Mouse (Mus musculus) cerebellum, postnatal 25 days (tissue): ENCODE data around the gene Prame.
"Not testable (repeated sequence)": the region's sequence is repeated elsewhere in the genome, so short reads cannot be mapped to it uniquely, and the experiment has no call there.

Experiments used
- DNase-seq, 2 experiments: peaks; one replicate each; pipeline ENCODE4 v3.0.0; 2021; ENCODE audit warnings: mixed read lengths in 2 of 2

Prame gene

GRCm38 (mm10) chrX:135627605-135628004, at the start of gene Prame:
Gene Prame, minus strand, starts transcription at chrX:135627705.
- DNase-seq, result no peak

GRCm38 (mm10) chrX:135652173-135652772, 24.8 kb upstream of the Prame start:
- DNase-seq, result peak in 1 of 2 experiments; percentile 40

- peak; percentile 9 to 38 for DNase-seq
Measured at GRCm38 (mm10) chrX:135601298-135602029, 26.0 kb downstream of the Prame start.

- DNase-seq, result no peak
Measured at GRCm38 (mm10) chrX:135598677-135599076, 28.8 kb downstream of the Prame start, which contains the start of gene Nxf7. Gene Nxf7, minus strand, starts transcription at chrX:135598777.

GRCm38 (mm10) chrX:135598096-135598495, 29.4 kb downstream of the Prame start:
- DNase-seq, result no peak

- no peak for DNase-seq
Measured at GRCm38 (mm10) chrX:135576412-135576811, 51.1 kb downstream of the Prame start.

GRCm38 (mm10) chrX:135574958-135575628, 52.4 kb downstream of the Prame start:
- not testable (repeated sequence) for DNase-seq

- DNase-seq, result not testable (repeated sequence)
Measured at GRCm38 (mm10) chrX:135574261-135574957, 53.1 kb downstream of the Prame start.

- DNase-seq, result peak; percentile 46 to 82
Measured at GRCm38 (mm10) chrX:135569467-135569866, 58.0 kb downstream of the Prame start.

- DNase-seq, result not testable (repeated sequence)
Measured at GRCm38 (mm10) chrX:135564934-135565333, 62.6 kb downstream of the Prame start.
